ENCODE assay signal across 9 mouse cellular contexts in the genomic region with DNA sequence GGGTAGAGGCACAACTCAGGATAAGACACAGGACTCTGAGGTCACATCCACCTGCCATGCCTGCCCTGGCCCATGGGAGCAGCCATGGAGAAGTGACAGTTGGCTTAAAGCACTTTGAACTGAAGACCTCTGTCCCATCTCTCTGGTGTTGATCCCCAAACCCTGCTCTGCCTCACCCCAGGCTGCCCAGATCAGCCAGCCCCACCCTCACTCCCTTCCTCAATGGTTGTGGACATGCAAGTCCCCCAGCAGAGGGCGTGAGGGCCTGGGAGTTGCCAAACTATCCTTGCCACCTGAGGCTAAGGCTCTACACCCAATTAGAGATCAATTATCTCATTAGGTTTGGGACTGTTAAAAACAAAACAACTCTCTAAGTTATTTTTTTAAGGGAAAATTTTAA. TPM values are rescaled to one million over a fixed set of nuclear protein-coding genes. Genes with fewer than 3 reads are reported as not detected.
DNase-seq lines count a peak whose midpoint lies in the region; ATAC-seq and TF ChIP-seq lines count a peak whose summit lies in the region.
"Had no signal": no experiment of that assay in that cellular context is flagged by ENCODE, and none has a peak within 500 bp of the region (broad histone marks: within the 10 kb centered on the region; RNA-seq: fewer than 3 reads in every experiment).

No protein-coding gene starts in this region.

- TF ChIP-seq EP300 in liver, postnatal 0 days (IDR thresholded peaks at IDR 0.05; ENCODE audit: low read depth), result no peak

- H3K27ac ChIP-seq in liver, embryonic 11.5 days (ENCODE audit: low read depth, low read length), result no peak overlapping the region
- no peak overlapping the region for H3K27ac ChIP-seq in liver, postnatal 0 days (ENCODE audit: low read depth)
- H3K27ac ChIP-seq in forebrain, embryonic 10.5 days, result no peak overlapping the region
- H3K27ac ChIP-seq: lung, embryonic 15.5 days had no signal

- WGBS in liver, embryonic 11.5 days, result 6% methylated on average over 1 of the region's 1 CpGs
- WGBS in liver, postnatal 0 days (ENCODE audit: insufficient replicate concordance), result 14% methylated on average over 1 of the region's 1 CpGs
- 3% methylated on average over 1 of the region's 1 CpGs for WGBS in forebrain, embryonic 10.5 days

- peak; percentile 70 for DNase-seq in cerebellum, adult 11-12 months
- no peak for DNase-seq in cerebellum, postnatal 4 days (ENCODE audit: low spot score in 2 of 2)
- DNase-seq in liver (peak; percentile 16), ZHBTc4 (ENCODE audit: low read depth, low spot score) (peak; percentile 47)
- no peak for DNase-seq in liver, embryonic 11.5 days (ENCODE audit: low spot score)
- peak; percentile 45 for DNase-seq in liver, postnatal 0 days
- DNase-seq in frontal cortex, postnatal 36 days (ENCODE audit: low spot score in 2 of 2), result no peak
- no peak for DNase-seq in forebrain, embryonic 10.5 days (ENCODE audit: extremely low spot score, low spot score)

- H3K9me3 ChIP-seq in liver, embryonic 11.5 days (ENCODE audit: control insufficient read depth, low read length), result no peaks in the 10 kb centered on the region
- H3K9me3 ChIP-seq in liver, postnatal 0 days (ENCODE audit: low read length), result no peaks in the 10 kb centered on the region
- H3K9me3 ChIP-seq in forebrain, embryonic 10.5 days, result no peaks in the 10 kb centered on the region
- H3K9me3 ChIP-seq: lung, embryonic 15.5 days had no signal

- H3K4me2 ChIP-seq in liver, embryonic 11.5 days, result no peak overlapping the region
- H3K4me2 ChIP-seq in liver, postnatal 0 days (ENCODE audit: low read depth, low read length), result no peak overlapping the region
- H3K4me2 ChIP-seq: lung, embryonic 15.5 days had no signal

- peaks cover 63% of the 10 kb centered on the region for H3K27me3 ChIP-seq in liver, embryonic 11.5 days (replicated peaks; ENCODE audit: control insufficient read depth, insufficient read depth, low read length)
- H3K27me3 ChIP-seq in liver, postnatal 0 days (ENCODE audit: insufficient read depth, low read length), result peaks cover 45% of the 10 kb centered on the region
- H3K27me3 ChIP-seq in forebrain, embryonic 10.5 days (ENCODE audit: poor library complexity, severe bottlenecking), result peaks cover 86% of the 10 kb centered on the region

- H3K9ac ChIP-seq in liver, embryonic 11.5 days (ENCODE audit: low read depth, low read length), result no peak overlapping the region
- no peak overlapping the region for H3K9ac ChIP-seq in liver, postnatal 0 days (replicated peaks)
- H3K9ac ChIP-seq: lung, embryonic 15.5 days had no signal

- no peak overlapping the region for H3K4me3 ChIP-seq in liver, embryonic 11.5 days (ENCODE audit: low read depth, low read length)
- no peak overlapping the region for H3K4me3 ChIP-seq in liver, postnatal 0 days (ENCODE audit: low read depth, low read length)
- H3K4me3 ChIP-seq in forebrain, embryonic 10.5 days, result no peak overlapping the region
- H3K4me3 ChIP-seq: lung, embryonic 15.5 days had no signal

- no peaks in the 10 kb centered on the region for H3K36me3 ChIP-seq in liver, embryonic 11.5 days (ENCODE audit: control insufficient read depth, insufficient read depth, low read length)
- no peaks in the 10 kb centered on the region for H3K36me3 ChIP-seq in liver, postnatal 0 days (replicated peaks; ENCODE audit: insufficient read depth, low read length)
- H3K36me3 ChIP-seq in forebrain, embryonic 10.5 days (replicated peaks), result no peaks in the 10 kb centered on the region
- H3K36me3 ChIP-seq: lung, embryonic 15.5 days had no signal

- peak; percentile 58 for TF ChIP-seq CTCF in liver, postnatal 0 days (IDR thresholded peaks at IDR 0.05; ENCODE audit: low read depth)

- no peaks in the 10 kb centered on the region for H3K4me1 ChIP-seq in liver, embryonic 11.5 days (replicated peaks; ENCODE audit: control insufficient read depth, insufficient read depth, low read length)
- H3K4me1 ChIP-seq in liver, postnatal 0 days (ENCODE audit: insufficient read depth), result no peaks in the 10 kb centered on the region
- H3K4me1 ChIP-seq in forebrain, embryonic 10.5 days, result peaks cover 15% of the 10 kb centered on the region
- H3K4me1 ChIP-seq: lung, embryonic 15.5 days had no signal

- no peak for ATAC-seq in liver, embryonic 11.5 days (replicated peaks; ENCODE audit: low FRiP score)
- no peak for ATAC-seq in liver, postnatal 0 days

RNA-seq across cellular contexts. Expression of a gene that starts 3.0 kb away (rescaled TPM):
- polyA plus RNA-seq in liver, embryonic 11.5 days (2014; fragmentation: Nextera tagmentation; extraction: Ambion mirVana), result not detected in 2 replicates
- 0.05 TPM in 1 of 2 replicates, not detected in the other for polyA plus RNA-seq in liver, postnatal 0 days (2015; fragmentation: Nextera tagmentation; extraction: Ambion mirVana)
- polyA plus RNA-seq in forebrain, embryonic 10.5 days (2016; fragmentation: Nextera tagmentation; extraction: Ambion mirVana), result 0.07 and 0.15 TPM in 2 replicates

RNA-seq across cellular contexts. Expression of a gene that starts 18.7 kb away (rescaled TPM):
- 0.15 and 0.18 TPM in 2 replicates for polyA plus RNA-seq in liver, embryonic 11.5 days (2014; fragmentation: Nextera tagmentation; extraction: Ambion mirVana)
- not detected in 2 replicates for polyA plus RNA-seq in liver, postnatal 0 days (2015; fragmentation: Nextera tagmentation; extraction: Ambion mirVana)
- 2.9 and 3.8 TPM in 2 replicates for polyA plus RNA-seq in forebrain, embryonic 10.5 days (2016; fragmentation: Nextera tagmentation; extraction: Ambion mirVana)

RNA-seq across cellular contexts. Expression of a gene that starts 33.2 kb away (rescaled TPM):
- 172 and 179 TPM in 2 replicates for polyA plus RNA-seq in liver, embryonic 11.5 days (2014; fragmentation: Nextera tagmentation; extraction: Ambion mirVana)
- polyA plus RNA-seq in liver, postnatal 0 days (2015; fragmentation: Nextera tagmentation; extraction: Ambion mirVana), result 120 and 125 TPM in 2 replicates
- polyA plus RNA-seq in forebrain, embryonic 10.5 days (2016; fragmentation: Nextera tagmentation; extraction: Ambion mirVana), result 387 and 397 TPM in 2 replicates

RNA-seq across cellular contexts. Expression of a gene that starts 48.8 kb away (rescaled TPM):
- polyA plus RNA-seq in liver, embryonic 11.5 days (2014; fragmentation: Nextera tagmentation; extraction: Ambion mirVana), result not detected in 2 replicates
- polyA plus RNA-seq in liver, postnatal 0 days (2015; fragmentation: Nextera tagmentation; extraction: Ambion mirVana), result 0.20 and 0.27 TPM in 2 replicates
- polyA plus RNA-seq in forebrain, embryonic 10.5 days (2016; fragmentation: Nextera tagmentation; extraction: Ambion mirVana), result not detected in 2 replicates

RNA-seq across cellular contexts. Expression of a gene that starts 59.1 kb away (rescaled TPM):
- 0.23 TPM in 1 of 2 replicates, not detected in the other for polyA plus RNA-seq in liver, embryonic 11.5 days (2014; fragmentation: Nextera tagmentation; extraction: Ambion mirVana)
- polyA plus RNA-seq in liver, postnatal 0 days (2015; fragmentation: Nextera tagmentation; extraction: Ambion mirVana), result 0.35 and 0.44 TPM in 2 replicates
- polyA plus RNA-seq in forebrain, embryonic 10.5 days (2016; fragmentation: Nextera tagmentation; extraction: Ambion mirVana), result 0.12 and 0.15 TPM in 2 replicates

Comparison
In these comparisons a context has a peak if more than half of its experiments do, and no peak if none do; other contexts are left out.
1. DNase-seq: peak in cerebellum, adult 11-12 months (single experiment), liver (single experiment), ZHBTc4 (single experiment) and liver, postnatal 0 days (single experiment); none in cerebellum, postnatal 4 days (0 of 2), liver, embryonic 11.5 days (single experiment), frontal cortex, postnatal 36 days (0 of 2) and forebrain, embryonic 10.5 days (single experiment).